Mouse (Mus musculus) small intestine, adult 2 months (tissue): ENCODE measurements around the gene Brinp1. TPM values are rescaled to one million over a fixed set of nuclear protein-coding genes. Genes with fewer than 3 reads are reported as not detected.

Experiments used
- H3K27ac ChIP-seq: fragments of 200-500 bp; 2 replicates; pipeline ENCODE4 v1.5.1; 2012; ENCODE audit warnings: low read depth, low read length, control low read depth, inconsistent platforms; ENCODE audit not compliant: insufficient read depth
- H3K27me3 ChIP-seq: fragments of 200-500 bp; 2 replicates; pipeline ENCODE4 v1.6.1; 2012; ENCODE audit warnings: mild to moderate bottlenecking, moderate library complexity, low read length, inconsistent platforms; ENCODE audit not compliant: control insufficient read depth, insufficient read depth
- H3K36me3 ChIP-seq: fragments of 200-500 bp; 2 replicates; pipeline ENCODE4 v1.6.1; 2012; ENCODE audit warnings: mild to moderate bottlenecking, low read length, control low read depth, inconsistent platforms; ENCODE audit not compliant: control insufficient read depth, insufficient read depth
- H3K4me1 ChIP-seq: fragments of 200-500 bp; 2 replicates; pipeline ENCODE4 v1.6.1; 2012; ENCODE audit warnings: low read length, inconsistent platforms, mixed read lengths; ENCODE audit not compliant: control insufficient read depth, insufficient read depth, insufficient read length
- H3K4me3 ChIP-seq: fragments of 200-500 bp; 2 replicates; pipeline ENCODE4 v1.5.1; 2012; ENCODE audit warnings: low read depth, mild to moderate bottlenecking, control low read depth, inconsistent platforms, low read length, moderate library complexity
- CTCF ChIP-seq: fragments of 200-500 bp; IDR thresholded peaks from 2 replicates; pipeline ENCODE4 v1.5.1; 2012; ENCODE audit warnings: low read depth, mild to moderate bottlenecking, control low read depth, inconsistent platforms, low read length, moderate library complexity, mixed read lengths; ENCODE audit not compliant: insufficient replicate concordance, insufficient read length; ENCODE audit errors: extremely low read depth
- POLR2A ChIP-seq: fragments of 200-500 bp; IDR thresholded peaks from 2 replicates; pipeline ENCODE4 v1.6.1; 2012; ENCODE audit warnings: low read depth, mild to moderate bottlenecking, control low read depth, inconsistent platforms, low read length, moderate library complexity
- WGBS: fragments of 180-500 bp; shearing (Covaris S2); methylation state at CpG from one replicate; pipeline ENCODE4 v1.1.7; 2018; 5-methylcytosine and 5-hydroxymethylcytosine counted together
- polyA plus RNA-seq: library from polyadenylated mRNA; depleted of rRNA; stranded (reverse); fragments of >200 nt; gene quantifications from 2 replicates; pipeline ENCODE4 v1.2.3, GENCODE M21; 2012; rRNA removed

Brinp1 gene
- 0.03 and 0.13 TPM in 2 replicates for polyA plus RNA-seq

DNA sequence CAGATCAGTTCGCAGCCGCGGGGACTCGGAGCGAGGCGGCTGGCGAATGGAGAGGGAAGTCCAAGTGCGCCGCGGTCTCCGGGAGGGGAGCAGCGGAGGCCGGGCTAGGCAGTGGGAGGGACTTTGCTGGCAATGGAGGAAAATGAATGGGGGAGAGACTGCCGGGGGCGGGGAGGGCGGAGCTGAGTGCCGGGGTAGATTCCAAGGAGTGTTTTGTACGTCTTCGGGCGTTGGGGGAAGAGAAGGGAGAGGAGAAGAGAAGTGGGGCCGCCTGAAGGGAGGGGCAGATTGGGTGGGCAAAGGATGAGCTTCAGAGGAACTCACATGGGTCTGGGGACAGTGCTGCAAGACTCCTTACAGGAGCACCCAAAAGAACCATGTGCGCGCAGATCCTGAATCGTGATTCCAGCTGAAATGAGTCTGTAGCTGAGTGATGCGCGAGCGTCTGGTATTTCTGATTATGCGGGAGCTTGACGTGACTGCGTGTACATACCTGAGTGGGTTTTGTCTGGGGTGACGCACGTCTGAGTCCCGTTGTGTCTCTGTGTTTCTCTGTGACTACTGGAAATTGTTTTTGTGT is at the start of gene Brinp1:
Brinp1 (minus strand) TSS at position 76 of the 580 bp plus-strand sequence.
- WGBS = 7% methylated on average over 33 of the region's 33 CpGs
- TF ChIP-seq CTCF = no peak
- no peak within 1 kb of the TSS for H3K27ac ChIP-seq

DNA sequence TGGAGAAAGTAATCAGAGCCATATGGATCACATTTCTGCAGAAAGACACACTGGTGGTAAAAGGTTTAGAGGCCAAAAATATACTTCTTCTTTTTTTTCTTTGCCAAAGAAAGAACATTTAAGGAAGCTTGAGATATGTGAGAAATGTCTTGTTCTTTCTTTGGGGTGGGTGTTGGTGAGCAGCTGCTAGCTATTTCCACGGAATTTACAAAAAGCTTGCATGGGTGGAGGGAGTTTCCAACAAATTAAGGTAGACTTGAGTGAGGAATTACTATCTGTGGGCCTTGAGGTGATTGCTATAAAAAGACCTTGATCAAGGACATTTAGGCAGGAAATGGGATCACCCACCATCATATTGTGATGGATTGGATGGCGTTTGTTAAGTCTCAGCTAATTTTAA is 3.1 kb upstream of the Brinp1 start:
- Histone ChIP-seq H3K4me1 (no peaks in the 10 kb centered on the region), H3K27ac (no peak overlapping the region), H3K4me3 (no peak overlapping the region), H3K36me3 (no peaks in the 10 kb centered on the region), H3K27me3 (no peaks in the 10 kb centered on the region)
- TF ChIP-seq CTCF (no peak), POLR2A (no peak)
- WGBS = 68% methylated on average over 2 of the region's 2 CpGs

More for the DNA sequence above, at the start of gene Brinp1:
- Histone ChIP-seq H3K36me3 (no peaks in the 10 kb centered on the region), H3K27me3 (no peaks in the 10 kb centered on the region), H3K4me3 (no peak within 1 kb of the TSS), H3K4me1 (no peaks in the 10 kb centered on the region)

- WGBS = 5% methylated on average over 4 of the region's 4 CpGs
- H3K4me1 ChIP-seq = no peaks in the 10 kb centered on the region
Measured at GRCm38 (mm10) chr4:68955621-68956020, 1.4 kb upstream of the Brinp1 start.

GRCm38 (mm10) chr4:68953667-68954321 is 403 bp downstream of the Brinp1 start:
- no peak overlapping the region for H3K27ac ChIP-seq
- no peaks in the 10 kb centered on the region for H3K4me1 ChIP-seq
- no peak overlapping the region for H3K4me3 ChIP-seq
- 5% methylated on average over 40 of the region's 40 CpGs for WGBS
- no peaks in the 10 kb centered on the region for H3K27me3 ChIP-seq
- TF ChIP-seq POLR2A (no peak), CTCF (no peak)
- H3K36me3 ChIP-seq = no peaks in the 10 kb centered on the region

More at GRCm38 (mm10) chr4:68955621-68956020, 1.4 kb upstream of the Brinp1 start:
- H3K27me3 ChIP-seq = no peaks in the 10 kb centered on the region
- TF ChIP-seq POLR2A (no peak), CTCF (no peak)
- no peak overlapping the region for H3K27ac ChIP-seq
- no peaks in the 10 kb centered on the region for H3K36me3 ChIP-seq
- H3K4me3 ChIP-seq = no peak overlapping the region

DNA sequence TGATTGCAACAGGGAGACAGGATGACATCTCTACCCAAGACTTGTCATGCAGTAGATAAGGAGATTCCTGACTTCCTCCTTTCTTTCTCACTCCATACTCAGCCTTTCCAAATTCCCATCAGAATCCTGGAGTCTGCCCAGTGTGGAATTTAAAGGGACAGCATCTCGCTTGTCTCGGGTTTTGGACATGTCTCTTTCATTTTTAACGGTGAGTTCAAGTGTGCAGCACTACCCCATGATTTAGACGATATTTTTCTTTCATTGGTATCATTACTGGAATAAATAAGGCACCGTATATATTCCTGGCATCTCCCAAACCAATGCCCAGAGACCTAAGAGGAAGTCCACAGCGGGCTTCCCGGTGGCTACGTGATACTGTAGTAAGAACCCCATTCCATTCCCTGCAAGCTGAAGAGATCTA is 1.1 kb downstream of the Brinp1 start:
- 23% methylated on average over 8 of the region's 8 CpGs for WGBS

GRCm38 (mm10) chr4:68950556-68950955 is 3.6 kb downstream of the Brinp1 start:
- WGBS = 1% methylated on average over 2 of the region's 2 CpGs
- H3K27me3 ChIP-seq = no peaks in the 10 kb centered on the region
- no peak overlapping the region for H3K4me3 ChIP-seq
- no peaks in the 10 kb centered on the region for H3K36me3 ChIP-seq
- TF ChIP-seq CTCF = no peak
- no peak for TF ChIP-seq POLR2A
- no peak overlapping the region for H3K27ac ChIP-seq
- H3K4me1 ChIP-seq = no peaks in the 10 kb centered on the region

More for the DNA sequence above, 1.1 kb downstream of the Brinp1 start:
- Histone ChIP-seq H3K27ac (no peak overlapping the region), H3K4me1 (no peaks in the 10 kb centered on the region), H3K4me3 (no peak overlapping the region), H3K27me3 (no peaks in the 10 kb centered on the region), H3K36me3 (no peaks in the 10 kb centered on the region)
- no peak for TF ChIP-seq CTCF
- no peak for TF ChIP-seq POLR2A

GRCm38 (mm10) chr4:68942938-68943337 is 11.3 kb downstream of the Brinp1 start:
- TF ChIP-seq POLR2A = no peak
- no peak for TF ChIP-seq CTCF
- 68% methylated on average over 2 of the region's 2 CpGs for WGBS
- no peak overlapping the region for H3K4me3 ChIP-seq
- H3K4me1 ChIP-seq = no peaks in the 10 kb centered on the region
- H3K36me3 ChIP-seq = no peaks in the 10 kb centered on the region
- H3K27ac ChIP-seq = no peak overlapping the region
- no peaks in the 10 kb centered on the region for H3K27me3 ChIP-seq
